Mouse (Mus musculus) CH12.LX (cell line): ENCODE measurements around the gene Prr12. TPM values are rescaled to one million over a fixed set of nuclear protein-coding genes. Genes with fewer than 3 reads are reported as not detected.

Experiments used
- DNase-seq: peaks from one replicate; pipeline ENCODE4 v3.0.0-alpha.2; 2013; ENCODE audit errors: extremely low read depth
- H3K27ac ChIP-seq: 2 replicates; pipeline ENCODE4 v1.5.1; 2012; ENCODE audit warnings: low read depth, mild to moderate bottlenecking, control low read depth, moderate library complexity; ENCODE audit not compliant: insufficient read depth
- H3K27me3 ChIP-seq: replicated peaks from 2 replicates; pipeline ENCODE3; 2012; ENCODE audit warnings: inconsistent platforms
- H3K36me3 ChIP-seq, 2 experiments: replicated peaks in 1 of 2; 2 replicates each; pipeline versions ENCODE3 to v1.6.1; 2012; ENCODE audit warnings: inconsistent platforms in 1 of 2, low read length in 1 of 2, mild to moderate bottlenecking in 1 of 2, mixed read lengths in 1 of 2, moderate library complexity in 1 of 2; ENCODE audit not compliant: control insufficient read depth in 1 of 2, insufficient read depth in 1 of 2
- H3K4me1 ChIP-seq, 2 experiments: 2 replicates each; pipeline ENCODE4 v1.6.1; 2012; ENCODE audit warnings: inconsistent platforms in 1 of 2, moderate library complexity in 1 of 2; ENCODE audit not compliant: insufficient read depth in 2 of 2, control insufficient read depth in 1 of 2
- H3K4me2 ChIP-seq: 2 replicates; pipeline ENCODE4 v1.6.1; 2012; ENCODE audit warnings: low read depth, mild to moderate bottlenecking, control low read depth; ENCODE audit not compliant: poor library complexity, insufficient read depth, severe bottlenecking
- H3K4me3 ChIP-seq, 3 experiments: fragments of 150-350 bp in 1 of 3; sonication (generic) in 1 of 3; replicated peaks in 1 of 3; 2 replicates each; pipeline versions ENCODE3 to v1.5.1; 2011 to 2012; ENCODE audit warnings: low read depth in 2 of 3, low read length in 2 of 3, mild to moderate bottlenecking in 2 of 3, moderate library complexity in 2 of 3, control low read depth in 1 of 3, improper control_type of control experiment in 1 of 3, inconsistent platforms in 1 of 3, mixed read lengths in 1 of 3; ENCODE audit not compliant: poor library complexity in 1 of 3
- H3K79me2 ChIP-seq: replicated peaks from 2 replicates; pipeline ENCODE4 v1.6.1; 2012; ENCODE audit warnings: mild to moderate bottlenecking, moderate library complexity; ENCODE audit not compliant: control insufficient read depth, poor library complexity, insufficient read depth, severe bottlenecking; ENCODE audit errors: extremely low read depth
- H3K9ac ChIP-seq: 2 replicates; pipeline ENCODE4 v1.6.1; 2012; ENCODE audit warnings: low read depth, mild to moderate bottlenecking, control low read depth, moderate library complexity; ENCODE audit not compliant: insufficient read depth
- H3K9me3 ChIP-seq: replicated peaks from 2 replicates; pipeline ENCODE3; 2012; ENCODE audit warnings: low read length, inconsistent platforms, mixed read lengths
- CHD1 ChIP-seq: IDR thresholded peaks from 2 replicates; pipeline ENCODE4 v1.6.1; 2012; ENCODE audit warnings: low read depth, low read length, improper control_type of control experiment, inconsistent platforms
- CHD2 ChIP-seq: IDR thresholded peaks from 2 replicates; pipeline ENCODE4 v1.6.1; 2011; ENCODE audit warnings: low read length, improper control_type of control experiment
- ELF1 ChIP-seq: IDR thresholded peaks from 2 replicates; pipeline ENCODE4 v1.6.1; 2014; ENCODE audit warnings: low read depth, mild to moderate bottlenecking, inconsistent platforms, low read length, improper control_type of control experiment
- EP300 ChIP-seq: IDR thresholded peaks from 2 replicates; pipeline ENCODE4 v1.6.1; 2011; ENCODE audit warnings: low read length, improper control_type of control experiment
- KAT2A ChIP-seq: IDR thresholded peaks from 2 replicates; pipeline ENCODE4 v1.6.1; 2012; ENCODE audit warnings: low read length, improper control_type of control experiment, inconsistent platforms; ENCODE audit not compliant: insufficient replicate concordance
- MAFK ChIP-seq: IDR thresholded peaks from 2 replicates; pipeline ENCODE4 v1.6.1; 2011; ENCODE audit warnings: low read length, improper control_type of control experiment; ENCODE audit not compliant: insufficient replicate concordance
- MAX ChIP-seq: IDR thresholded peaks from 2 replicates; pipeline ENCODE4 v1.6.1; 2011; ENCODE audit warnings: low read length, improper control_type of control experiment
- MAZ ChIP-seq: IDR thresholded peaks from 2 replicates; pipeline ENCODE4 v1.6.1; 2012; ENCODE audit warnings: low read depth, mild to moderate bottlenecking, inconsistent platforms, low read length, improper control_type of control experiment, moderate library complexity
- MEF2A ChIP-seq: IDR thresholded peaks from 2 replicates; pipeline ENCODE4 v1.6.1; 2014; ENCODE audit warnings: low read depth, mild to moderate bottlenecking, inconsistent platforms, low read length, improper control_type of control experiment, borderline replicate concordance
- MXI1 ChIP-seq: IDR thresholded peaks from 2 replicates; pipeline ENCODE4 v1.6.1; 2011; ENCODE audit warnings: mild to moderate bottlenecking, low read depth, low read length, improper control_type of control experiment
- NRF1 ChIP-seq: IDR thresholded peaks from 2 replicates; pipeline ENCODE4 v1.6.1; 2014; ENCODE audit warnings: low read depth, mild to moderate bottlenecking, inconsistent platforms, low read length, improper control_type of control experiment, moderate library complexity
- PAX5 ChIP-seq: IDR thresholded peaks from 2 replicates; pipeline ENCODE4 v1.6.1; 2012; ENCODE audit warnings: low read length, inconsistent platforms, mixed read lengths
- RAD21 ChIP-seq: IDR thresholded peaks from 2 replicates; pipeline ENCODE4 v1.6.1; 2011; ENCODE audit warnings: low read depth, mild to moderate bottlenecking, low read length, improper control_type of control experiment, moderate library complexity
- USF1 ChIP-seq: IDR thresholded peaks from 2 replicates; pipeline ENCODE4 v1.6.1; 2014; ENCODE audit warnings: low read depth, mild to moderate bottlenecking, inconsistent platforms, low read length, improper control_type of control experiment
- dilution Hi-C: fragments of 300-500 bp; cut with MboI; formaldehyde crosslinking; loops from 2 replicates; pipeline ENCODE4 v1.14.3; 2020; ENCODE audit warnings: low sequenced_read_pairs; ENCODE audit not compliant: extremely low pct_unique_long_range_greater_than_20kb, extremely low pct_ligation_motif_present
- in situ Hi-C: fragments of 300-500 bp; cut with MboI; formaldehyde crosslinking; loops from 3 replicates; pipeline ENCODE4 v1.14.3; 2019; ENCODE audit warnings: low sequenced_read_pairs, low pct_ligation_motif_present, low pct_unique_long_range_greater_than_20kb, mixed read lengths
- polyA plus RNA-seq: library from polyadenylated mRNA; unstranded; fragments of >175 nt; gene quantifications from 2 replicates; pipeline ENCODE4 v1.2.1, GENCODE M21; 2012; ENCODE audit warnings: low read depth; ENCODE audit not compliant: insufficient read length
- total RNA-seq, 2 experiments: library from RNA; depleted of rRNA; stranded (reverse); fragments of 300-350 nt in 1 of 2; fragments of >200 nt in 1 of 2; gene quantifications; 2 replicates each; pipeline ENCODE4 v1.2.3; 2012 to 2014

Prr12 gene
- total and polyA plus RNA-seq, 3 experiments: 1.2 to 20.5 (median 6.5) TPM

DNA sequence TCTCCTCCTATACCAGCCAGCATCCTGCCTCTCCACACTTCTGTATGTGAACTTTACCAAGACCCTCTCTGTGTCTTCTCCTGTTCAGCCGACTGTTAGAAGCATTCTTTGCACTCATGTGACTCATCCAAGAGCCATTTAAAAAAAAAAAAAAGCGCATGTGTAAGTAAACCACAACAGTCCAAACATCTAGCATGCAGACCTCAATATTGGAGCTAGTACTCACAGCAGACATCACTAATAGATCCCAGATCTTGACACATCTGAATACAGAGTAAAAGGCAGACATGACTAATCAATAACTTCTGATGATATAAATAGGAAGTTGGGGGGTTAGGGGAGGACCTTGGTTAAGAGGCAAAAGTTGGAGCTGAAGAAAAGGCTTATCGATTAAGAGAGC, 17.1 kb downstream of the Prr12 start:
- H3K4me2 ChIP-seq: no peak overlapping the region
- H3K79me2 ChIP-seq: no peaks in the 10 kb centered on the region; the same call in none of the 2 replicates
- no peak overlapping the region for H3K27ac ChIP-seq
- H3K36me3 ChIP-seq: peaks cover 71 to 95% of the 10 kb centered on the region in 2 experiments
- in situ Hi-C loops (no loop called here), dilution Hi-C loops (no loop called here)
- no peaks in the 10 kb centered on the region for H3K4me1 ChIP-seq
- DNase-seq: no peak
- no peaks in the 10 kb centered on the region for H3K9me3 ChIP-seq
- TF ChIP-seq MAX (no peak), NRF1 (no peak), MXI1 (no peak), EP300 (no peak), ELF1 (no peak), CHD2 (no peak), KAT2A (no peak), MAFK (no peak)
- H3K9ac ChIP-seq: no peak overlapping the region
- H3K4me3 ChIP-seq: no peak overlapping the region
- H3K27me3 ChIP-seq: no peaks in the 10 kb centered on the region

- TF ChIP-seq KAT2A (no peak), RAD21 (no peak), CHD1 (no peak), MAFK (no peak), MEF2A (no peak), PAX5 (no peak), MAZ (no peak), USF1 (no peak)
- no peak overlapping the region for H3K9ac ChIP-seq
- H3K27ac ChIP-seq: no peak overlapping the region
- no peaks in the 10 kb centered on the region for H3K27me3 ChIP-seq
- no peak for DNase-seq
- H3K79me2 ChIP-seq: no peaks in the 10 kb centered on the region; the same call in none of the 2 replicates
- peaks cover 76 to 96% of the 10 kb centered on the region in 2 experiments for H3K36me3 ChIP-seq
- dilution Hi-C loops: no loop called here
- H3K4me3 ChIP-seq: no peak overlapping the region
- no peak overlapping the region for H3K4me2 ChIP-seq
- no peaks in the 10 kb centered on the region for H3K9me3 ChIP-seq
- H3K4me1 ChIP-seq: no peaks in the 10 kb centered on the region
- in situ Hi-C loops: no loop called here
Observed at GRCm38 (mm10) chr7:45033722-45034359, 18.8 kb downstream of the Prr12 start.
